Mouse (Mus musculus) adrenal gland (tissue): ENCODE data around the gene Cntln.

Experiments used
- intact Hi-C: fragments of 180-260 bp; cut with DNase I; formaldehyde crosslinking; loops from one replicate; pipeline ENCODE4 v1.15.1; 2025
- long read RNA-seq, 2 experiments: library from polyadenylated mRNA; unstranded; transcript quantifications; one replicate each; pipeline ENCODE4 v2.0.0; 2020; ENCODE audit warnings: borderline replicate concordance in 1 of 2; ENCODE audit not compliant: insufficient replicate concordance in 1 of 2

Cntln gene
- long read RNA-seq, experiment 1, partial matches to known transcripts, result 2 of 4 reads
- long read RNA-seq, experiment 1, other reads (novel, unspliced or antisense), result 2 of 4 reads
- long read RNA-seq, experiment 2, partial matches to known transcripts, result 5 of 7 reads
- long read RNA-seq, experiment 2, other reads (novel, unspliced or antisense), result 1 of 7 reads

DNA sequence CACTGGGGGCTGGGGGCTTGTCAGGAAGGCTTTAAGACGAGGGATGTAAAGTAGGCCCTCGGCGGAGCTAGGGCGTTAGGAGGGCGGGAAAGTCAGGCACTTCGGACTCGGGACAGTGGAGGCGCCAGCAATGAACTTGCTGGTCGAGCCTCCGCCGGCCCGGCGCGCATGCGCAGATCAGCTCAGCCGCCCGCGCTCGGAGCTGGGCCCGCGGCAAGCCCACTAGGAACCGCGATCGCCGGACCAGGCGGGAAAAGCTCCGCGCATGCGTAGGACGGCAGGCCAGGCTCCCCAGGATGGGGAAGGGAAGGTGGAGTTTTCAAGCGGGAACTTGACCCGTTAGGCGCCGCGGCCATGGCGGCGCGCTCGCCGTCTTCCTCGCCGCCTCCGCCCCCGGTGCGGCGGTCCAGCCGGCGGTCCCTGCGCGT is at the start of gene Cntln:
TSS of gene Cntln (plus strand) at position 199 of the 428 bp plus-strand sequence.
- intact Hi-C loops, result no loop called here

DNA sequence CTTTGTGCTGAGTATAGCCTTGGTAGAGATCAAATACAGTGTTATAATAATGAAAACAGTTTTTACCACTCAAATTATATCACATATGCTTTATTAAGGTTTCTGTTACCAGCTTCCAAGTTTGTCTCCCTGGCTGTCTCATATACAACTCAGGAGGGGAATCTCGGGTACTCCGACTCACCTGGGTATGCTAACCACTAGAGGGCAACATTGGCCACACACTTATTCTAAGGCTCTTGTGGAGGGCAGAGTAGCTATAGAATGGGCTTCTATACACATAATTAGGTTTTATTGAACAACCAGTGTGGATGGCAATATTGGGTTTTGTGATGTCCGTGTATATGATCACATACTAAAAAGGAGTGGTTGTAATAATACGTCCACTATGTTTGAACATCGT is 47.1 kb upstream of the Cntln start:
- intact Hi-C loops, result loop anchor here (10.0 kb wide), 1 partner anchor 152 kb away; no protein-coding TSS in a partner anchor

DNA sequence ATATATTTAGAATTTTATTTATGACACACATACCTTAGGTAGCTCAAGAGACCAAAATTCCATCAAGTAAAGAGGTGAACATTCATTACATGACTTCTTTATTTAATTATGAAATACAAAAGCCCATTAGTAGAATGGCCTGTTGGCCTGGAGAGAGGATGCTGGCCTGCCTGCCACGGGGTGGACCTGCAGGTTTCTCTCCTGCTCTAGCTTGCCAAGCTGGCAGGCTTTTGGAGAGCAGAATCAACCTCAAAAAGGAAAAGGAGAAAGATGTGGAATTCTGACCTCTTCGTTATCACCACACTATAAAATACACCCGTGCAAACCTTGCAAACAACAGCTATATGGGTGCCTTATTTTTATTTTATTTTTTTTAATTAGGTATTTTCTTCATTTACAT is 45.6 kb upstream of the Cntln start:
- intact Hi-C loops, result loop anchor here (10.0 kb wide), 1 partner anchor 154 kb away; no protein-coding TSS in a partner anchor

DNA sequence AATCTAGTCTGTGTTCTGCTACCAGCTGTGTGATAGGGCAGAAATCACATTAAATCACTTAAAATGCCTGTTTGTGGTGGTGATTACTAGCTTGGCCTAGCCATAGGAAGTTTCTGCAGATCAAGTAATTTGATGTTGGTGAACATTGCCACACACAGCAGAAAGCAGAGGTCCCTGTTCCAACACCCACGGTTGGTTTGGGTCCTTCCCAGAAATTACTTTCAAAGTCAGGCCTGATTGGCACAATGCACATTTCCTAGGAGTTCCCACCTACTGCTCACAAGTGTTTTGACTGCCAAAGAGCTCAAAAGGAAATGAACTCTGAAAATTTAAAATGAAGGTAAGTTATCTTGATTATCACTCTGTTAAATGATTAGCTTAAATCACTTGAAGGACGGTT is 44.6 kb upstream of the Cntln start:
- intact Hi-C loops, result loop anchor here (10.0 kb wide), 1 partner anchor 155 kb away; no protein-coding TSS in a partner anchor

- intact Hi-C loops, result loop anchor here (5.0 kb wide), 1 partner anchor 795 kb away; no protein-coding TSS in a partner anchor
Observed at GRCm38 (mm10) chr4:84857588-84857987, 26.5 kb upstream of the Cntln start.

GRCm38 (mm10) chr4:84876347-84876746 is 7.8 kb upstream of the Cntln start:
- intact Hi-C loops, result loop anchor here (2.0 to 10.0 kb wide), 2 partner anchors 88 to 218 kb away; no protein-coding TSS in a partner anchor

GRCm38 (mm10) chr4:84883646-84884045 is 463 bp upstream of the Cntln start:
- intact Hi-C loops, result no loop called here

DNA sequence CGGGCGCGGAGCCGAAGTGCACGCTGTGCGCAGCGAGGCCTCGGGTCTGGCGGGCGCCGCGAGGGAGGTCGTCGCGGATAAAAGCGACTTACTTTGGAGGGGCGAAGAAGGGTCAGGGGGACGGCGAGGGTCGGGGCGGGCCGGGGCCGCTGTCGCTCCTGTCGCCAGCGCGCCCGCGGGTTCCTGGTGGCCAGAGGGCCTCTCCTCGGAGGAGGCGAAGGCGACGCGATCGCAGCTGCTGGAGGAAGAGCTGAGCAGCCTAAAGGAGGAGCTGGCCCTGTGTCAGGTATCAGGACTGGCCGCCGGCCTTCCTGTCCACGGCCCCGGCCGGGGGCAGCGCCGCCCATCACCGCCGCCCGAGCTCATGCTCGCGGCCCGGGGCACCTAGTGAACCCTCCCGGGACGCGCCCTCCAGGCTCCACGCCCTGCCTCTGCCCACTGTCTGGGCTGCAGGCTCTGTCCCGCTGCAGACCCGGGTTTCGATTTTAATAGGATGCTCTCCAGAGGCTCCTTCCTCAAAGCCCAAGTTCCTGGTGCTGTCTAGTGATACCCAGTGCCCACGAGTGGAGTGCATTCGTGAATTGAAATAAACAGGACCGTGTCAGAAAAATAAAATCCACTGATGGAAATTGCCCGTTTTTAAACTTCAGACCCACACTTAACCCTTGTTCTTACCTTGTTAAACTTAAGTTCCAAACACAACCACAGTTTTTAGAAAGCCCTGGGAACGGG is 596 bp downstream of the Cntln start:
- intact Hi-C loops, result no loop called here

- intact Hi-C loops, result no loop called here
Observed at GRCm38 (mm10) chr4:84885271-84885540, 1.1 kb downstream of the Cntln start.

- intact Hi-C loops, result no loop called here
Observed at GRCm38 (mm10) chr4:84918393-84918792, 34.3 kb downstream of the Cntln start.

GRCm38 (mm10) chr4:84934342-84934929 is 50.3 kb downstream of the Cntln start:
- intact Hi-C loops, result no loop called here

DNA sequence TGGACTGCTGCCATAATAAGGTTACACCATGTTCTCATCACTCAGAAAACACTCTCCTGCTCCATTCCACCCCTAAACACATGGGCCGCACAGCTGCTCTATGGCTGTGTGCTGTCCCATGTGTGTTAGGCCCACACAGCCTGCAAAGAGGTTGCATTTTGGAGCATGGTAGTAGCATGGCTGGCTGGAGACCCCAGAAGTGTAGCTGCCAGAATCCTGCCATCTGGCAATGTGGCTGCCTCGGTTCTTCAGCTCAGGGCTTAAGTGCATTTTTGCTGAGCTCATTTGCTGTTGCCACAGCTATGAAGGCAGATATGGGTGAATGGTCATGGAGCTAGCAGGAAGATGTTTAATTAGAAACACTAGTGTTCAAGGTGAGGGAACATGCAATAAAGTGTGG is 58.0 kb downstream of the Cntln start:
- intact Hi-C loops, result no loop called here

DNA sequence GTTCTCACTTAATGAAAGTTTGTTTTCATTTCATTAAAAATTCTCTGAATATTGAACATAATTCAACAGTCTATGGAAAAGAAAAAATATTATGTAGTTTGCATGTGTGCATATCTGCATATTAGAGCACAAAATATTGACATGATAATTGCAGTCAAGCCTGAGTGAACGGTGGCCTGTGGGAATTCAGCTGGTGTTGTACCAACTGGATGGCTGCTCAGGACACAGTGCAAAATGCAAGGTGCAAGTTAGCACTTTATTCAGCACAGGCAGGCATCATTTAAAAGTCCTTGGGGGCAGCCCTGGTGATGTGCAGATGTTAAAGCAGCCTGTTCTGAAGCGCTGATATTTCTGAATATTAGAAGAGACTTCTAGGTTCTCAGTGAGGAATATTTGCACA is 58.5 kb downstream of the Cntln start:
- intact Hi-C loops, result no loop called here

DNA sequence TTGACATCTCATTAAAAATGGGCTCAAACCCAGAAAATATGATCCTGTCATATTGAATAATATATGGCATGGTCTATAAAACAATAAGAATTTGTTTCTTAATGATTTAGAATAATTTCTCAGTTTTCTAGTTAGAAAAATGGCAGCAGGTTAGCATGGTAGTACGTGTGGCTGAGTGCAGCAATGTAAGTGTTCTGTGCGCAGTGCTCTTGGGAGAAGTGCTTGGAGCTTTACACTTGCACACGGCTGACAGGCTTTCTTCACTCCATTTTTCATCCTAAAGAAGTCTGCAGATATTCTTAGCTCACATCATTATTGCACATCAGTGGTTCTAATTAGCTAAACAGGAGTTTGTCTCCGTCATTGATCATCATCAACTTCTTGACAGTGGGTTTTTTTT is 60.0 kb downstream of the Cntln start:
- intact Hi-C loops, result no loop called here

DNA sequence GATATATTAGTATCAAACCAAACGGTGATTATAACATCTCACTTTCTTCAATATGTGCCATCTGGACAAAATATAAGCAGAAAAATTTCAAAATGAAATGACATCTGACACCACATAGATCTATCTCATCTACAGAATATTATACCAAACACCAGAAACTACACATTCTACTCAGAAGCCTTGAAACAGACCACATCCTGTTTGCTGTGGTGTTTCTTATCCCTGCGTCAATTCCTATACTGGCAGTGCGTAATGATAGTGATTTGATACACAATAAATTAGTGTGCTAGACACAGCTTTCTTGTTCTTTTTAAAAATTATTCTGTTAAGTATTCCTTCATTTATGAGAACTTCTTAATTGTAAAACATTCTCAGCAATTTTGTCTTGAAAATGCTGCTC is 62.3 kb downstream of the Cntln start:
- intact Hi-C loops, result no loop called here

DNA sequence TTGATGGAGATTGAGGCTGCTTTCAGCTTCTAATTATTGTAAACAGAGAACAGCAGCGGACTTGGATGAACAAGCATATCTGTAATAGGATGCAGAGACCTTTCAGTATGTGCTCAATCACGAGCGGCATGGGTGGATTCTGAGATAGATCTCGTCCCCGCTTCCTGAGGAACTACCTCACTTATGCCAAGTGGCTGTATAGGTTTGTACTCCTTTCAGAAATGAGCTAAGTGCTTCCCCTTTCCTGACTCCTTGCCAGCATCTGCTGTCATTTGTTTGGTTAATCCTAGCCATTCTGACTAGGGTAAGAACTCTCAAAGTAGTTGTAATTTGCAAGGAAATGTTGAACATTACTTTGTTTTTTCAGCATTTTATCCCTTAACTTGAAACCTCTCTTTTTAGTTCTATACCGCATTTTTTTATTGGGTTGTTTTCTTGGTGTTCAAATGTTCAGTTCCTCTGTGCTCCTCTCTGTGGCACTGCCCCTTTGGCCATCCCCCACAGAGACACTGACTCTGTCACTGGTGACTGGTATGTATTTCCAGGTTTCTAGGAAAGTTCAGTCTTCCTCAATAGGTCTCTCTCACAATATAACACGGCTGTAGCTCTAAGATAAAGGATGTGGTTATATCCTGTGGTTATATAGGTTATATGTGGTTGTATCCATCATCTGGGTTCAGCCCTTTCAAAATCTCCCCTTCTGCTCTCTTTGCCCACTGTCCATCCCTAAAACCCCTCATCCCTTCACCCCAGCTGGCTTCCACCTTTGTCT is 93.0 kb downstream of the Cntln start:
- intact Hi-C loops, result no loop called here

GRCm38 (mm10) chr4:84995520-84996348 is 111.6 kb downstream of the Cntln start:
- intact Hi-C loops, result no loop called here

DNA sequence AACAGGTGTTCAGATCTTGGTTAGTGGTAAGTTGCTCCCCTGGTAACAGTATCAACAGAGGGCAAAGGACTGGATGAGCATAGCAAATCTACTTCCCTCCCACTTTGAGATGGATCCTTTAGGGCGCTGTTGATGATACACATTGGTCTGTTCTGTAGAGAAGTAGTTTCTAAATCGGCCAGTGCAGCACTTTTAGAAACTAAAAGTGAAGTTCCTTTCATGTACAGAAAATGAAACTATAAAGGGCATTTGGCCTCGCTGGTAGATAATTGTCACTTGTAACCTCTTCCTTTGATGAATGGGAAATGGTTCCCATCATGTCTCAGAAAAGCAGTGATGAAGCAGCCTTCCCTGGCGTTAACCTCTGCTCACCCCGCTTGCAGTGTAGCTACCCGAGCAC is 121.5 kb downstream of the Cntln start:
- intact Hi-C loops, result no loop called here

GRCm38 (mm10) chr4:85006789-85007188 is 122.7 kb downstream of the Cntln start:
- intact Hi-C loops, result no loop called here

GRCm38 (mm10) chr4:85010846-85011245 is 126.7 kb downstream of the Cntln start:
- intact Hi-C loops, result no loop called here

- intact Hi-C loops, result no loop called here
Observed at GRCm38 (mm10) chr4:85045748-85046147, 161.6 kb downstream of the Cntln start.
